Mouse (Mus musculus) C2C12 (cell line): Measurements from ENCODE around the gene Iqgap1. TPM values are rescaled to one million over a fixed set of nuclear protein-coding genes. Genes with fewer than 3 reads are reported as not detected.

Source experiments
- H3K27me3 ChIP-seq: one replicate; pipeline ENCODE4 v1.6.1; 2011; ENCODE audit not compliant: control insufficient read depth, insufficient read depth, insufficient read length
- H3K36me3 ChIP-seq: one replicate; pipeline ENCODE4 v1.6.1; 2011; ENCODE audit not compliant: control insufficient read depth, insufficient read depth
- H3K4me3 ChIP-seq: one replicate; pipeline ENCODE4 v1.5.1; 2011; ENCODE audit warnings: mild to moderate bottlenecking, control low read depth; ENCODE audit not compliant: poor library complexity, insufficient read depth, severe bottlenecking
- H3K79me2 ChIP-seq: one replicate; pipeline ENCODE4 v1.6.1; 2011; ENCODE audit not compliant: control insufficient read depth, insufficient read depth
- H3K79me3 ChIP-seq: one replicate; pipeline ENCODE4 v1.6.1; 2011; ENCODE audit warnings: low read depth, control low read depth
- H3ac ChIP-seq: one replicate; pipeline ENCODE3; 2011; ENCODE audit warnings: low read depth; ENCODE audit not compliant: control insufficient read depth, insufficient read length
- CEBPB ChIP-seq: IDR thresholded peaks from one replicate; pipeline ENCODE4 v1.6.1; 2011; ENCODE audit warnings: low read depth, mild to moderate bottlenecking, control low read depth, moderate library complexity
- CTCF ChIP-seq: IDR thresholded peaks from one replicate; pipeline ENCODE4 v1.5.1; 2011; ENCODE audit not compliant: control insufficient read depth, insufficient read depth, insufficient read length
- FOSL1 ChIP-seq: IDR thresholded peaks from one replicate; pipeline ENCODE4 v1.8.0; 2011; ENCODE audit warnings: mild to moderate bottlenecking, low read length; ENCODE audit not compliant: poor library complexity, insufficient read depth, severe bottlenecking
- MAX ChIP-seq: IDR thresholded peaks from one replicate; pipeline ENCODE4 v1.6.1; 2011; ENCODE audit warnings: mild to moderate bottlenecking, control low read depth
- MYOD1 ChIP-seq: IDR thresholded peaks from one replicate; pipeline ENCODE4 v1.6.1; 2011; ENCODE audit warnings: low read depth; ENCODE audit not compliant: control insufficient read depth, insufficient read length
- MYOG ChIP-seq: IDR thresholded peaks from one replicate; pipeline ENCODE4 v1.6.1; 2011; ENCODE audit not compliant: control insufficient read depth, insufficient read length; ENCODE audit errors: extremely low read depth
- USF1 ChIP-seq: IDR thresholded peaks from one replicate; pipeline ENCODE4 v1.6.1; 2011; ENCODE audit warnings: low read depth, mild to moderate bottlenecking, control low read depth, moderate library complexity
- polyA plus RNA-seq: library from polyadenylated mRNA; unstranded; fragments of >200 nt; fragmentation: generic; extraction: Trizol; gene quantifications from one replicate; pipeline ENCODE4 v1.2.1, GENCODE M21; 2012; ENCODE audit warnings: missing spikeins

Gene Iqgap1
- polyA plus RNA-seq, 1 experiment = 82.7 TPM

- no peaks in the 10 kb centered on the region for H3K27me3 ChIP-seq
- no peak overlapping the region for H3K4me3 ChIP-seq
- H3K79me2 ChIP-seq = no peaks in the 10 kb centered on the region
- H3K79me3 ChIP-seq = peaks cover 1% of the 10 kb centered on the region
- peaks cover 76% of the 10 kb centered on the region for H3K36me3 ChIP-seq
- no peak overlapping the region for H3ac ChIP-seq
- TF ChIP-seq CEBPB (no peak), CTCF (no peak), FOSL1 (no peak), MAX (no peak), MYOD1 (no peak), MYOG (no peak), USF1 (no peak)
Measured at GRCm38 (mm10) chr7:80743920-80744630, 81.7 kb downstream of the Iqgap1 start.

- Histone ChIP-seq H3K79me3 (peaks cover 1% of the 10 kb centered on the region), H3K27me3 (no peaks in the 10 kb centered on the region), H3K36me3 (peaks cover 88% of the 10 kb centered on the region), H3ac (no peak overlapping the region), H3K4me3 (no peak overlapping the region), H3K79me2 (no peaks in the 10 kb centered on the region)
- no peak for TF ChIP-seq MAX
- TF ChIP-seq MYOG = no peak
- TF ChIP-seq FOSL1 = no peak
- no peak for TF ChIP-seq MYOD1
- TF ChIP-seq CTCF = no peak
- TF ChIP-seq CEBPB = no peak
- TF ChIP-seq USF1 = no peak
Measured at GRCm38 (mm10) chr7:80742671-80743070, 83.1 kb downstream of the Iqgap1 start.

- peak; percentile 33 for TF ChIP-seq CTCF
- no peak for TF ChIP-seq MAX
- Histone ChIP-seq H3K79me3 (peaks cover 1% of the 10 kb centered on the region), H3K36me3 (peaks cover 89% of the 10 kb centered on the region), H3ac (no peak overlapping the region), H3K4me3 (no peak overlapping the region), H3K79me2 (no peaks in the 10 kb centered on the region), H3K27me3 (no peaks in the 10 kb centered on the region)
Measured at GRCm38 (mm10) chr7:80740954-80741353, 84.8 kb downstream of the Iqgap1 start.

- Histone ChIP-seq H3ac (no peak overlapping the region), H3K36me3 (peaks cover 85% of the 10 kb centered on the region), H3K27me3 (no peaks in the 10 kb centered on the region), H3K79me2 (no peaks in the 10 kb centered on the region), H3K4me3 (no peak overlapping the region), H3K79me3 (no peaks in the 10 kb centered on the region)
- TF ChIP-seq CEBPB (no peak), FOSL1 (no peak), MAX (no peak), MYOG (no peak), USF1 (no peak), CTCF (no peak), MYOD1 (no peak)
Measured at GRCm38 (mm10) chr7:80736199-80736598, 89.6 kb downstream of the Iqgap1 start.

- Histone ChIP-seq H3K4me3 (no peak overlapping the region), H3K79me2 (no peaks in the 10 kb centered on the region), H3ac (no peak overlapping the region), H3K36me3 (peaks cover 78% of the 10 kb centered on the region), H3K79me3 (no peaks in the 10 kb centered on the region), H3K27me3 (no peaks in the 10 kb centered on the region)
- TF ChIP-seq FOSL1 (no peak), USF1 (no peak), MAX (no peak), CEBPB (no peak), MYOG (no peak), CTCF (no peak), MYOD1 (no peak)
Measured at GRCm38 (mm10) chr7:80732986-80733385, 92.8 kb downstream of the Iqgap1 start.

GRCm38 (mm10) chr7:80729662-80730061 is 96.1 kb downstream of the Iqgap1 start:
- Histone ChIP-seq H3ac (no peak overlapping the region), H3K79me3 (no peaks in the 10 kb centered on the region), H3K79me2 (no peaks in the 10 kb centered on the region), H3K27me3 (no peaks in the 10 kb centered on the region), H3K36me3 (peaks cover 88% of the 10 kb centered on the region), H3K4me3 (no peak overlapping the region)
- peak; percentile 48 for TF ChIP-seq CTCF
- no peak for TF ChIP-seq MAX
